14 mouse cellular contexts compared by ENCODE assay signal in the genomic region with DNA sequence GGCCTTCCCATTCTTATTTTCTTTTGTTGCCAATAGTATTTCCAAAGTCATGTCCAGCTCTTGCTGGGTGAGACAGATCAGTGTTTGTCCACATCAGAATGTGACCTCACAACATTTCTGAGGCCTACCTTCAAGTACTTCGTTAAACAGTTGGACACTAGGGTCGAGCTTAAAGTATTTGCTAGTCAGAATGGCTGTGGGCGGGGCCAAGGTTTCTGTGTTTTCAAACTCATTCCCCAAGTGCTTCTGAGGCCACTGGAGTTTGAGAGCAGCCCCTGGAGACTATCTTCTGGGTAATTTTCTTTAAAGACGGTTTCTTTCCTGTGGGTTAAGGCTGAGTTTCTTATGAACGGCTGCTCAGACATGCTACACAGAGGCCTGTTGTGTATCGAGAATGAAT. TPM values are rescaled to one million over a fixed set of nuclear protein-coding genes. Genes with fewer than 3 reads are reported as not detected.
DNase-seq lines count a peak whose midpoint lies in the region; ATAC-seq lines count a peak whose summit lies in the region.
"Had no signal": no experiment of that assay in that cellular context is flagged by ENCODE, and none has a peak within 500 bp of the region (broad histone marks: within the 10 kb centered on the region; RNA-seq: fewer than 3 reads in every experiment).

No protein-coding gene starts in this region.

- no peak overlapping the region for H3K4me3 ChIP-seq in embryonic facial prominence, embryonic 14.5 days (ENCODE audit: low read depth, low read length)
- H3K4me3 ChIP-seq in embryonic facial prominence, embryonic 10.5 days, result no peak overlapping the region
- H3K4me3 ChIP-seq in liver, embryonic 13.5 days (replicated peaks), result no peak overlapping the region
- H3K4me3 ChIP-seq in liver, embryonic 11.5 days (ENCODE audit: low read depth, low read length), result no peak overlapping the region
- no peak overlapping the region for H3K4me3 ChIP-seq in lung, embryonic 16.5 days (ENCODE audit: low read length)
- no peak overlapping the region for H3K4me3 ChIP-seq in midbrain, embryonic 15.5 days
- H3K4me3 ChIP-seq: heart, adult 2 months had no signal

- WGBS in embryonic facial prominence, embryonic 14.5 days, result 54% methylated on average over 6 of the region's 6 CpGs
- 67% methylated on average over 6 of the region's 6 CpGs for WGBS in embryonic facial prominence, embryonic 10.5 days
- WGBS in liver, embryonic 13.5 days (ENCODE audit: insufficient replicate concordance), result 68% methylated on average over 6 of the region's 6 CpGs
- WGBS in liver, embryonic 11.5 days, result 74% methylated on average over 6 of the region's 6 CpGs
- 57% methylated on average over 6 of the region's 6 CpGs for WGBS in lung, embryonic 16.5 days
- 72% methylated on average over 6 of the region's 6 CpGs for WGBS in midbrain, embryonic 15.5 days

- no peak overlapping the region for H3K4me2 ChIP-seq in embryonic facial prominence, embryonic 14.5 days (ENCODE audit: low read depth, low read length)
- no peak overlapping the region for H3K4me2 ChIP-seq in liver, embryonic 13.5 days
- no peak overlapping the region for H3K4me2 ChIP-seq in liver, embryonic 11.5 days
- 0 out of 2 replicates have a peak overlapping the region, but pooled peaks have one; percentile 4 for H3K4me2 ChIP-seq in lung, embryonic 16.5 days (ENCODE audit: low read depth, low read length)
- no peak overlapping the region for H3K4me2 ChIP-seq in midbrain, embryonic 15.5 days

- no peaks in the 10 kb centered on the region for H3K27me3 ChIP-seq in embryonic facial prominence, embryonic 14.5 days (replicated peaks; ENCODE audit: control insufficient read depth, insufficient read depth, low read length)
- no peaks in the 10 kb centered on the region for H3K27me3 ChIP-seq in embryonic facial prominence, embryonic 10.5 days (replicated peaks; ENCODE audit: low read depth, poor library complexity, severe bottlenecking)
- H3K27me3 ChIP-seq in liver, embryonic 13.5 days, result no peaks in the 10 kb centered on the region
- H3K27me3 ChIP-seq in liver, embryonic 11.5 days (replicated peaks; ENCODE audit: control insufficient read depth, insufficient read depth, low read length), result no peaks in the 10 kb centered on the region
- no peaks in the 10 kb centered on the region for H3K27me3 ChIP-seq in lung, embryonic 16.5 days (ENCODE audit: control insufficient read depth, insufficient read depth, low read depth, low read length)
- no peaks in the 10 kb centered on the region for H3K27me3 ChIP-seq in midbrain, embryonic 15.5 days (replicated peaks)

- H3K4me1 ChIP-seq in embryonic facial prominence, embryonic 14.5 days (ENCODE audit: control insufficient read depth, insufficient read depth, low read length), result no peaks in the 10 kb centered on the region
- H3K4me1 ChIP-seq in embryonic facial prominence, embryonic 10.5 days, result peaks cover 16% of the 10 kb centered on the region
- H3K4me1 ChIP-seq in liver, embryonic 13.5 days (replicated peaks), result peaks cover 32% of the 10 kb centered on the region
- peaks cover 4% of the 10 kb centered on the region; the same call in 1 of the 2 replicates for H3K4me1 ChIP-seq in liver, embryonic 11.5 days (replicated peaks; ENCODE audit: control insufficient read depth, insufficient read depth, low read length)
- H3K4me1 ChIP-seq in lung, embryonic 16.5 days (replicated peaks; ENCODE audit: control insufficient read depth, insufficient read depth, low read length), result peaks cover 3% of the 10 kb centered on the region; the same call in 1 of the 2 replicates
- H3K4me1 ChIP-seq in midbrain, embryonic 15.5 days, result peaks cover 10% of the 10 kb centered on the region; the same call in 1 of the 2 replicates

- no peak overlapping the region for H3K27ac ChIP-seq in embryonic facial prominence, embryonic 14.5 days (replicated peaks; ENCODE audit: low read depth, low read length)
- no peak overlapping the region for H3K27ac ChIP-seq in embryonic facial prominence, embryonic 10.5 days (replicated peaks)
- H3K27ac ChIP-seq in liver, embryonic 13.5 days, result 0 out of 2 replicates have a peak overlapping the region, but pooled peaks have one; percentile 16
- no peak overlapping the region for H3K27ac ChIP-seq in liver, embryonic 11.5 days (ENCODE audit: low read depth, low read length)
- H3K27ac ChIP-seq in lung, embryonic 16.5 days (ENCODE audit: low read length), result peak overlapping the region; percentile 71
- H3K27ac ChIP-seq in midbrain, embryonic 15.5 days, result no peak overlapping the region
- H3K27ac ChIP-seq: heart, adult 2 months; macrophage had no signal

- ATAC-seq in embryonic facial prominence, embryonic 14.5 days (ENCODE audit: low read depth), result 0 out of 2 replicates have a peak, but pooled peaks have one; percentile 3
- no peak for ATAC-seq in liver, embryonic 13.5 days (ENCODE audit: low read depth)
- no peak for ATAC-seq in liver, embryonic 11.5 days (replicated peaks; ENCODE audit: low FRiP score)
- peak; percentile 49 for ATAC-seq in lung, embryonic 16.5 days (ENCODE audit: low read depth)
- ATAC-seq in midbrain, embryonic 15.5 days (replicated peaks), result no peak

- no peak overlapping the region for H3K9ac ChIP-seq in embryonic facial prominence, embryonic 14.5 days (ENCODE audit: low read depth, low read length)
- H3K9ac ChIP-seq in liver, embryonic 13.5 days, result no peak overlapping the region
- no peak overlapping the region for H3K9ac ChIP-seq in liver, embryonic 11.5 days (ENCODE audit: low read depth, low read length)
- no peak overlapping the region for H3K9ac ChIP-seq in lung, embryonic 16.5 days (ENCODE audit: low read length)
- H3K9ac ChIP-seq in midbrain, embryonic 15.5 days, result no peak overlapping the region

- peaks cover 15% of the 10 kb centered on the region for H3K36me3 ChIP-seq in embryonic facial prominence, embryonic 14.5 days (ENCODE audit: control insufficient read depth, insufficient read depth, low read length)
- H3K36me3 ChIP-seq in embryonic facial prominence, embryonic 10.5 days (replicated peaks), result peaks cover 65% of the 10 kb centered on the region
- 0 out of 2 replicates have a peak, but pooled peaks cover 12% of the 10 kb centered on the region for H3K36me3 ChIP-seq in liver, embryonic 13.5 days
- H3K36me3 ChIP-seq in liver, embryonic 11.5 days (ENCODE audit: control insufficient read depth, insufficient read depth, low read length), result no peaks in the 10 kb centered on the region
- H3K36me3 ChIP-seq in lung, embryonic 16.5 days (ENCODE audit: control insufficient read depth, insufficient read depth, low read length), result no peaks in the 10 kb centered on the region
- H3K36me3 ChIP-seq in midbrain, embryonic 15.5 days (replicated peaks), result no peaks in the 10 kb centered on the region

- no peaks in the 10 kb centered on the region for H3K9me3 ChIP-seq in embryonic facial prominence, embryonic 14.5 days (ENCODE audit: control insufficient read depth, low read length)
- H3K9me3 ChIP-seq in embryonic facial prominence, embryonic 10.5 days, result no peaks in the 10 kb centered on the region
- no peaks in the 10 kb centered on the region for H3K9me3 ChIP-seq in liver, embryonic 13.5 days (replicated peaks)
- no peaks in the 10 kb centered on the region for H3K9me3 ChIP-seq in liver, embryonic 11.5 days (ENCODE audit: control insufficient read depth, low read length)
- no peaks in the 10 kb centered on the region for H3K9me3 ChIP-seq in lung, embryonic 16.5 days (ENCODE audit: control insufficient read depth, low read length)
- no peaks in the 10 kb centered on the region; the same call in 1 of the 2 replicates for H3K9me3 ChIP-seq in midbrain, embryonic 15.5 days
- H3K9me3 ChIP-seq: G1E had no signal

- peak; percentile 11 for DNase-seq in embryonic facial prominence, embryonic 14.5 days (ENCODE audit: low spot score)
- DNase-seq in embryonic facial prominence, embryonic 10.5 days (ENCODE audit: low spot score), result no peak
- DNase-seq in liver, embryonic 13.5 days, result no peak
- DNase-seq in liver, embryonic 11.5 days (ENCODE audit: low spot score), result no peak
- no peak for DNase-seq in left cerebral cortex, adult 11 months (ENCODE audit: low spot score)
- DNase-seq in embryo, embryonic 9.5 days (ENCODE audit: extremely low spot score), result no peak
- DNase-seq: cerebellum, adult 8-10 months; midbrain, embryonic 14.5 days; right cerebral cortex, postnatal 4 days had no signal

RNA-seq across cellular contexts. Expression of a gene that starts 9.7 kb away (rescaled TPM):
- polyA plus RNA-seq in embryonic facial prominence, embryonic 14.5 days (2014; fragmentation: Nextera tagmentation; extraction: Ambion mirVana), result 40.3 and 48.6 TPM in 2 replicates
- polyA plus RNA-seq in embryonic facial prominence, embryonic 10.5 days (2016; fragmentation: Nextera tagmentation; extraction: Ambion mirVana), result 94.7 and 95.3 TPM in 2 replicates
- 12.1 and 13.4 TPM in 2 replicates for polyA plus RNA-seq in liver, embryonic 13.5 days (2015; fragmentation: Nextera tagmentation; extraction: Ambion mirVana)
- 40.6 and 41.1 TPM in 2 replicates for polyA plus RNA-seq in liver, embryonic 11.5 days (2014; fragmentation: Nextera tagmentation; extraction: Ambion mirVana)
- 37.6 and 39.0 TPM in 2 replicates for polyA plus RNA-seq in lung, embryonic 16.5 days (2015; fragmentation: Nextera tagmentation; extraction: Ambion mirVana)
- 124 and 135 TPM in 2 replicates for polyA plus RNA-seq in midbrain, embryonic 15.5 days (2015; fragmentation: Nextera tagmentation; extraction: Ambion mirVana)

Comparison
In these comparisons a context has a peak if more than half of its experiments do, and no peak if none do; other contexts are left out.
1. H3K27ac ChIP-seq: peak in liver, embryonic 13.5 days (single experiment) and lung, embryonic 16.5 days (single experiment); none in embryonic facial prominence, embryonic 14.5 days (single experiment), embryonic facial prominence, embryonic 10.5 days (single experiment), liver, embryonic 11.5 days (single experiment) and midbrain, embryonic 15.5 days (single experiment).
2. ATAC-seq: peak in embryonic facial prominence, embryonic 14.5 days (single experiment) and lung, embryonic 16.5 days (single experiment); none in liver, embryonic 13.5 days (single experiment), liver, embryonic 11.5 days (single experiment) and midbrain, embryonic 15.5 days (single experiment).